Mouse (Mus musculus) ES-Bruce4 (cell line): Measurements from ENCODE around the gene Slc1a4.

Experiments used
- CTCF ChIP-seq: IDR thresholded peaks from one replicate; pipeline ENCODE4 v1.8.1; 2011; ENCODE audit warnings: low read depth, low read length
- EP300 ChIP-seq: IDR thresholded peaks from 2 replicates; pipeline ENCODE4 v1.6.1; 2011; ENCODE audit warnings: low read depth, low read length; ENCODE audit not compliant: insufficient read depth
- POLR2A ChIP-seq: IDR thresholded peaks from one replicate; pipeline ENCODE4 v1.8.1; 2011; ENCODE audit warnings: low read length; ENCODE audit not compliant: insufficient read depth

- no peak for TF ChIP-seq CTCF
- TF ChIP-seq POLR2A, result no peak
- TF ChIP-seq EP300, result no peak
These were observed 38.0 kb upstream of the Slc1a4 start for GRCm38 (mm10) chr11:20370486-20370885.
